Mouse (Mus musculus): Measurements from ENCODE around the gene Dlg2.

Gene Dlg2

DNA sequence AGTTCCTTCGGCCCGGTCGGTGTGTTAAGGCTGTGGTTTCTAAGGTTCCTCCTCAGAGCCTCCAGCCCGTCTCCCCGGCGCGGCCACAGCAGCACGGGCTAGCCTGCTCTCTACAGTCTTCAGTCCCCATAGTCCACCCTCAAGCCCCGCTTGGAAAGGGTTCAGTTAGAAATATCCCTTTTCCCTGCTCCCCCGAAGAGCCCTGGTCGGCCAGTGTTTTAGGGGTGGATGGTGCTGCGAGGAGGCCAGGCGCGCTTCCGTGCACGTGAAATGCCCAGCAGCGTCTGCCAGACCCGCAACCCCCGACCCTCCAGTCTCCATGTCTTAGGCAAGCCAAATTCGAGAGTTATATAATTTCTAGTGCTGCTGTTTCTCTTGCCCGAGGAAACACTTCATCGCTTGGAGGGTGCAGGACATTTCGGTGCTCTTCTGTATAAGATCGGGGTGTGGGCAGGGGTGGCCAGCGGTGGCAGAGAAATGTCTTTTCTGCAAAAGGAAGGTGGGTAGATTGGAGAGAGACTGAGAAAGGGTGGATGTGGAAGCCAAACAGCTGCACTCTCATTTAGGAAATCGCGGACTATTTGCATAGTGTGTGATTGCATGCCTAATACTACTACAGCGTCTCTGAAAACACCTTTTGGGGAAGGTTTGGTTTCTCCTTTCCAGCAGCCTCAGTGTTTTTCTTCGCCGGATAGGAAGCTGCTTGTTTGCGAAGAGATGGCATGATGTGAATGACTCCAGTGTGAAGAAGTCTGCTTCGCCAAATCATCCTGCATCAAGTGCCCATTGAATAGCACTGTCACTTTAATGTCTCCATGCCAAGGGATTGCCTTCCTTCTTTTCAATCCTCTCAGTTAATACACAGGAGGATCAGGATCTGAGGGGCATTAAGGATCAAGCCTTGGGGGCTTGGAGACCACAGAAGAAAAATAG lies at the start of gene Dlg2:
TSS of gene Dlg2 (plus strand) at position 360 of the 933 bp plus-strand sequence.
- DNase-seq: peak; percentile 25 to 53

DNA sequence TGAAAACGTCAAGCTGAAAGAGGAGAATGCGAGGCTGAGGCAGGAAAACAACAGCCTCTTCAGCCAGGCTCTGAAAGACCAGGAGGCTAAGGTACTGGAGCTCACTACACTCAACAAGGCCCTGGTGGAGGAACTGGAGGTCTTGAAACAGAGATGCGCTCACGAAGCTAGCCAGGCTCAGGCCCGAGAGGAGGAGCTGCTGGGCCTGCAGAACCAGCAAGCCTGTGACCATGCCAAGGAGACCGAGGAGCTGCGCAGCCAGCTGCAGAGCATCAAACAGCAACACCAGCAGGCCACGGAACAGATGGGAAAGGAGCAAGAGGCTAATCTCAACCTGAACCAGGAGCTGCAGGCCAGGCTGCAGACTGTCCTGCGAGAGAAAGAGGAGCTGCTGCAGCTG lies 49.5 kb upstream of the Dlg2 start:
- DNase-seq: peak in 1 of 2 experiments; percentile 19

DNA sequence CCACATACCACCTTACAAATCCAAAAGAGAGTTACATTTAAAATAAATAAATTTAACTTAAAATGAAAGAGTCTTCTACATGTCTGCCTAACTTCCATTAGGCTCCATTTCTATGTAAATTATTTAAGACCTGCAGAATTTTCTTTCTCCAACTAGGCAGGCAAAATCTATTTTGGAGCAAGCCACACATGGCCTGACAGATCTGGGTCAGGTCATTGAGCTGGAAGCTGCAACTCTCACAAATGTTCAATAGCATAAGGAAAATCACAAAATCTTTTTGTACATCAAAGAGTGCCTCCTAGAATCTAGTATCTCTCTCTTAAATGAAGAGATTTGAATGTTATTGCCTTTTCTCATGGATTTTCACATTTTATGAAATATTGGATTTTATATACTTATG lies 44.3 kb upstream of the Dlg2 start:
- DNase-seq: peak in 1 of 2 experiments; percentile 17

DNA sequence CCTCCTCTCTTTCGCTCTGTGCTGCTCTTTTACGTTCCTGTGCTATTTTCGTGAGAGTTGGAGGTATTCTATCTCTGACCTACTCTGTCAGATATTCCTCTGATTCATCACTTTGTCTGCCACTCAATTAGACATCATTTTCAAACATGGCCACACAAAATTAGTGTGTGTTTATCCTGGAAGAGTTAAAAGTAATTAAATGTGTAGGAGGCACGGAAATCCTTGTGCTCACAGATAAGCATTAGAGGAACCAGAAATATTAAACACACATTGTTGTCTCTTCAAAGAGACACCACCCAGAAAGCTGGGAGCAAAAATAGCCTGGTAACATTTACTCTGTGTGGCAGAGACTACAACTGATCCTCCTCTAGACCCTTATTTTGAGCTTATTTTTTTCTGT lies 36.4 kb upstream of the Dlg2 start:
- no peak for DNase-seq

DNA sequence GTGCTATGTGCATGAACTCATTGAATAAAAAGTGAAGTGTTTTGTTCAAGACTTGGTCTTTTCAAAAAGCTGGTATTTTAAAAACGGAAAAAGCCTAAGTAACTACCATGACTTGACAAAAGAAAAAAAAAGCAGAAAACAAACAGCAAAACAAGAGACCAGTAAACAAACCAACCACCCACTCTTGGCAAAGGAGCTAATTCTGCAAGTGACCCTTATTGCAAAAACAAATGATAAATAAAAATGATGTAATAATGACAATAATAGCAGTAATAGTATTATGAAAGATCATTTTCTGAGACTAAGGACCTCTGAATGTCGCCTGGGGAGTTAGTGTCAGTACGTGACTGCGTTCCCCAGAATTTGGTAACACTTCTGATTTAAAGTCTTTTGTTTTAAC lies 34.4 kb upstream of the Dlg2 start:
- DNase-seq: peak; percentile 10 to 50

DNA sequence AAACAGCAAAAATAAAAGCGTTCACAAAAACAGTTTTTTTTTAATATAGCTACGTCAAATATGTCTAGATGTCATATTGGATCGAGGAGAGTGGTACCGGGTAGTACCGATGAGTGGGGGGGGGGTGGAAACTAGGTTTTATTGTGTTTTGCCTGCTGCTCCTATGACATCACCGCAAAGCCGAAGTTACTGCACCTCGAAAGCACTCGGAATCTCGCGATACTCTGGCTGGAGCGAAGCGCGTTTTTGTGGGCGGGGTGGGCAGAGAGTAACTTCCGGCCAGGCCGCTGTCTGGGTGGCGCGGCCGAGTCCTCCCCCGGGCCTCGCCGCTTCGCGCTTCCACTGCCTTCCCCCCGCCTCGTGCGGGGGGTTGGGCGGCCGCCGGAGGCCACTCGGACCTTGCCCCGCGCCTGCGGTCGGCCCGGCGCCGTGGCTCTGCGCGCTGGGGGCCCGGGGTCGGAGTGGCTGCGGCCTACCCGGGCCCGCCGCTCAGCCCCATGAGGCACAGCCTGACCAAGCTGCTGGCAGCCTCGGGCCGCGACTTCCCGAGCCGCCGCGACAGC lies 33.9 kb upstream of the Dlg2 start, which contains the start of gene Crebzf:
TSS of gene Crebzf (plus strand) at position 212 of the 563 bp plus-strand sequence.
- peak; percentile 97 to 98 for DNase-seq

DNA sequence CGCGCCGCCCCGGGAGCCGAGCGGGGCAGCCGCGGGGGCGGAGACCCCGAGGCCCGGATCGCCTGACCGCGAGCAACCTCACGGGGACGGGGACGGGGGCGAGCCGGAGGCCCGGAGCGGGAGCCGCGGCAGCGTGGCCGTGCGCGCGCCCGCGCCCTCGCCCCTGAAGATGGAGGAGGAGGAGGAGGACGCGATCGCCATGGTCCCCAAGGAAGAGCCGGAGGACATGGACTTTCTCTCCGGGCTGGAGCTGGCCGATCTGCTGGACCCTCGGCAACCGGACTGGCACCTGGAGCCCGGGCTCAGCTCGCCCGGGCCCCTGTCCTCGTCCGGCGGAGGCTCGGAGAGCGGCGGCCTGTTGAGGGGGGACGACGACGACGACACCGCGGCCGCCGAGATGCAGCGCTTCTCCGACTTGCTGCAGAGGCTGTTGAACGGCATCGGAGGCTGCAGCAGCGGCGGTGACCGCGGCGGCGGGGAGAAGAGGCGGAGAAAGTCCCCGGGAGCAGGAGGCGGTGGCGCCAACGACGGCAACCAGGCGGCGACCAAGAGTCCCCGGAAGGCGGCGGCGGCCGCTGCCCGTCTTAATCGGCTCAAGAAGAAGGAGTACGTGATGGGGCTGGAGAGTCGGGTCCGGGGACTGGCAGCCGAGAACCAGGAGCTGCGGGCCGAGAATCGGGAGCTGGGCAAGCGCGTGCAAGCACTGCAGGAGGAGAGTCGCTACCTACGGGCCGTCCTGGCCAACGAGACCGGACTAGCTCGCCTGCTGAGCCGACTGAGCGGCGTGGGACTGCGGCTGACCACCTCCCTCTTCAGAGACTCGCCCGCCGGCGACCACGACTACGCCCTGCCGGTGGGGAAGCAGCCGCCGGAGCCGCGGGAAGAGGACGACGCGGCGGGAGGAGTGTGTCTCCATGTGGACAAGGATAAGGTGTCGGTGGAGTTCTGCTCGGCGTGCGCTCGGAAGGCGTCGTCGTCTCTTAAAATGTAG lies 33.1 kb upstream of the Dlg2 start:
- peak; percentile 87 to 88 for DNase-seq

DNA sequence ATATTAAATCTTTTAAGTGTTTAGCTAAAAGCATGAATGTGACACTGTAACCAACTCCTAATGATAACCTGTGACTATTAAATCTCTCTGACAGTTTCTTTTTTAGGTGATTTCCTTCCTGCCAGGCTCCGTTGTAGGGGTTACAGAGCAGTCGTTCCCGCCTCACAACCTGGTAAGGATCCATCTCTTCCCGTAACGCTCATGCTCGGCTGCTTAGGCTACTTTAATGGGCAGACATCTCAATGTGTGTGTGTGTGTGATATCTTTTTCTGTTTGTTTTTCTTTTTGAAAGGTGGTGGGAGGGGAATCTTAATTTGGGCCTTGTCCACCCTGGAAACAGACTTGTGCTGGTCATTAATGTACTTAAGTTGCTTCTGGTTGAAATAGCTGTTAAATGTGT lies 32.3 kb upstream of the Dlg2 start:
- DNase-seq: peak in 1 of 2 experiments; percentile 39

DNA sequence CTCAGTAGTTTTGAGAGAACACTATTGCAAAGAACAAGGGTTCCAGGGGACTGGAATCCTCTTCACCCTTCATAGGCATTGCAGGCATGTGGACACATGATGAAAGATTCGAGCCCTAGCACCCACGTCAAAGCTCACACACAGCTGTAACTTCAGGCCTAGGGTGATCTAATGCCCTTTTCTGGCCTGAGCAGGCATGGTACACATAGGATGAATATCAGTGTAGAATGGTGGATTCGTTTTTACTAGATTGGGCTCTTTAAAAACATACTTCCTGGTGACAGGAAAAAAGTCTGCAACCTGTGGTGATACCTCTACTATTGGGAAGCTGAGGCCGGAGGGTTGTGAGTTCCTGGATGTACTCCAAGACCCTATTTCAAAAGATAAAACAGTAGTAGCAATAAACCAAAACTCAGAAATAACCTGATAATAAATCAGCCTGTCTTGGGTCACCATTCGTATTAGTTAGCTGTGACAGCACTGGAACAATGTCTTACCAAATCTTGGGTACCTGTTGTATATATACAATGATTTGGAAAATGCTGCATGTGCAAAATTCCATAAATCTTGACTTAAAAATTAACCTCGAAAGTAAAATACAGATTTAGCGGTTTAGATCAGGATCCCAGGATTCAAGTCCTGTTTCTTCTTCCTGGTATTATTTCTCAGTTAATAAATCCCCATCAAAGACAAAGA lies 20.2 kb upstream of the Dlg2 start:
- DNase-seq: peak in 1 of 2 experiments; percentile 26

DNA sequence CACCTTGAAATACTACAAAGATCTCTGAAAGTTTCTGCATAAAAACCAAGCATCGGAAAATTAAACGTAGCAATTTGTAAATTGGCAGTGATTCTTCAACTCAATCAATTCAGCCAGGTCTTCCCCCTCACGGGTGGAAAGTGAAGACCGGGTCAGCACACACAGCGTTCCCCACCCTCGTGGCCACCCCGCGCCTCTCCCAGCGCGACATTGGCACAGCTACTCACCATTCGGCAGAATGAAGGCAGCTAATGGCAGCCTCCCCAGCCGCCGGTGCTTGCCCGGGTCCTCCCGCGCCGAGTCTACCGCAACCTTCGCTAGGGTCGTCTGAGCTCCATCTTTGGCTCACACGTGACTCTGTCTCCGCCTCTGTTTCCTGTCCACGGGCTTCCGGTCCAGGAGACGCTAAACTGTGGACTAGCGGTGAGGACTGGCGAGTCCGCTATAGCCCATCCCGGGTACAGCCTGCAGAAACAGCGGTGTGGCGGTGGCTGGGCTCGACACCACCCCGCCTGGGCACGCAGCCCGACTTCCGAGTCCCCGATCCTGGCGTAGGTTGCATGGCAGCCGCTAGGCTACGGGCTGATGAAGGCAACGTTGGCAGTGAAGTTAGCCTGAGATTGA lies 19.5 kb upstream of the Dlg2 start, which contains the start of gene Tmem126a:
TSS of gene Tmem126a (minus strand) at position 385 of the 624 bp plus-strand sequence.
- DNase-seq: peak; percentile 96 to 97

DNA sequence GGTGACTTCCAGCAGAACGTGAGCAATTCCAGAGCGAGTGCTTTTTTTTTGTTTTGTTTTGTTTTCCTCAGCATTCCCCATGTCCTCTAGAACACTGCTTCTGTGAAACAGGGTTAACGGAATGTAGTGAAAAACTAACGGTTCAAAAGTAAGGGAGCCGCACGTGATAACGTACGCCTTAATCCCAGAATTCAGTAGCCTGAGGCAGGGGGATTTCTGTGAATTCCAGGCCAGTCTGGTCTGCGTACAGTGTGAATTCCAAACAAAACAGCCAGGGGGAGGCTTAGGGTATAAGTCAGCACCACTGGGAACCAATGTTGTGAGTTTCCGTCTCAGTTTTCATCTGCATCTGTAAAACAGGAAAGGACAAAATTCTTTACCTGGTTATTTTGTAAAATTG lies 19.0 kb upstream of the Dlg2 start:
- peak; percentile 39 to 54 for DNase-seq

DNA sequence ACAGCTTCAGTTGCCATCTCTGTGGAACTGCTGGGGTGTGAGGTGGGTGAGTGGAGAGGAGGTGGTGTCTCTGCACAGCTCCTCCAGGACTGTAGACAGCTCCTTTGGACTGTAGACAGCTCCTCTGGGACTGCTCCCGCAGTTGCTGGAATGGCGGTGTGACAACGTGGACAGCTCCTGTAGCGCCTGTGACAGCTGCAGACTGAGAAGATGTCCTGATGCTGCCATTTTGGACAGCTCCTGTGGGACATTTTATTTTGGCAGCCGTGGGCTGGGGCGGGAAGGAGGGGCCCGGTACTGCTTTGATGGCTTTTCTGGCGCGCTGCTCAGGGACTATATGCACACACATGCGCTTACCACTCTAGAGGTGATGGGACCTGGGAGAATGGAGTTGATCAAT lies 16.1 kb upstream of the Dlg2 start:
- no peak for DNase-seq

DNA sequence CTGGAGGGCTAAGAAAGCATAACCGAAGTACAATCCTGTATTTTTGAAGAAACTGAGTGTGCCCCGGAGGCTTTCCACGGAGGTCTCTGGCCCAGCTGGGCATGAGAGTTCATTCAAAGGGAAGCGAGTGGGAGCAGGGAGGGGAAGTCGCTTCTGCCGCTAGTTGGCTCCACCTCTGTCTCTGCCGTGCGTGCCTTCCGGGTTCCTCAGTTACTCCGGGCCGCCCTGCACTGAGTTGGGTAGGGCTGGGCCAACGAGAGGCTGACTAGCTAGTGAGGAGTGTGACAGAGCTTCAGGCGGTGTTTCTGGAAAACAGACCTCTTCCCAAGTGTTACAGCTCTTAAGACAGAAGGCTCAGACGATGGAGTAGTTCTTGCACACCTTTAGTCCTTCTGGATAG lies 15.5 kb upstream of the Dlg2 start:
- DNase-seq: peak; percentile 34 to 38

DNA sequence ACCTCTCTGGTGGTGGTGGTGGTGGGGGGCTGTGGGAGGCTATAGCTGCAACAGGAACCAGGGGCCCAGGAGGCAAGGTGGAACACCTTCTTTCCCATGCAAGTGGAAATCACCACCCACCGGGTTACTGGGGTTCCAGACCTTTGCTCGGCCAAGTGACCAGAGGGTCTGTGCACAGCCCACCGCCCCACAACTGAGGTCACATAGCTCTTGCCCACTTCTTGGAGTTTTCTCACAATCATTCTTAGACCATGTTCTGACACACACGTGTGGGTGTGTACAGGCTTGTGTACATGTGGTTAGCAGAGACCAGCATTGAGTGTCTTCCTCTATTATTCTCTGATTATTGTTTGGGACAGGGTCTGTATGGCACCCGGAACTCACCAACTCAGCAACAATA lies 15.0 kb upstream of the Dlg2 start:
- DNase-seq: no peak

DNA sequence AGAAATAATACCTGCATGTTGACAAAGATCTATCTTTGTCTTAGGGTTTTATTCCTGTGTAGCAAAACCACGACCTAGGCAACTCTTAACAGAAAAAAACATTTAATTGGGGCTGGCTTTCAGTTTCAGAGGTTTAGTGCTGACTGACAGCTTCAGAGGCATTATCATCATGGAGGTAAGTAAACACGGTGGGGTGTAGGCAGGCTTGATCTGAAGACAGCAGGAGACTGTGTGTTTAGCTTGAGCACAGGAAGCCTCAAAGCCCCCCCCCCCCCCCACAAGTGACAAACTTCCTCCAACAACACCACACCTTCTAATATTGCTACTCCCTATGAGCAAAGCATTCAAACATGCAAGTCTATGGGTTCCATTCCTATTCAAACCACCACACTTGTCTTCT lies 3.0 kb upstream of the Dlg2 start:
- DNase-seq: no peak

DNA sequence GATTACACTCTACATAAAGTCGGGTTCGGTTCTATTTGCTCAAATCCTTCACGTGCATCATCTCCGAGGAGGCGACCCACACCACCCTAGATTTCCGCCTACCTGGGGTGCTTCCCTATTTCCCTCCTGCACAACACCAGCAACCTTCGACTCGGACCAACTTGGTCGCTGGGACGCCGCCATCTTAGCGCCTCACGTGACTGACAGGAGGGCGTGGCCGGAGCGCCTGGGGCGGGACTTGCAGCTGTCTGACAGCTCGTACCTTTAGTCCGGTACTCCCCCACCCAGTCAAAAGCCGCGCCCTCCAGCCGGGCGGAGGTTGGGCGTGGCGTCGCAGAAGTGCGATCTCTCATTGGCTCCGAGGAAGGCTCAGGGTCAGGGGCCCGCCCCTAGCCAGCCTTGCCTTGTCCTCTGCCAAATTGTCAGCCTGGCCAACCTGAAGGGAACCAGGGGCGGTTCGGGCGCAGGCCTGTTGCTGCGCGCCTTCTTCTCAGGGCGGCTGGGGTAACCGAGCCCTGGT lies 619 bp upstream of the Dlg2 start, which contains the start of gene Tmem126b:
TSS of gene Tmem126b (minus strand) at position 209 of the 520 bp plus-strand sequence.
- peak; percentile 99 for DNase-seq

DNA sequence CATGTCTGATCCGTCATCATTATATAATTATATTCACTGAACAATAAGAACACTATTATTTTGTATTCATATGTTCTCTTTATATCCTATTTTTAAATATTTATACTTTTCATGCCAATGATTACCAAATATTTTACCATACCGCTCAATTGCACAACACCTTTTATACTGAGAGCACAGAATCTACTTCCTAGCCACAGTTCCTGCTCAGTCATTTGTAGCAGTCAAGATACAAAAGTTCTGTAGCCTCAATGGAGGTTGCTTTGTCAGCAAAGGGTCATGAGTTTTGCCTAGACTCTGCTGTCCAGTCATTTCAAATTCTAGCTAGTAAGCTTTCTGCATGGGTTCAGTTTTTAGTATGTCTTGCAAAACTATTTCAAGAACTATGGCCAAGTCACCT lies 6.1 kb downstream of the Dlg2 start:
- no peak for DNase-seq

DNA sequence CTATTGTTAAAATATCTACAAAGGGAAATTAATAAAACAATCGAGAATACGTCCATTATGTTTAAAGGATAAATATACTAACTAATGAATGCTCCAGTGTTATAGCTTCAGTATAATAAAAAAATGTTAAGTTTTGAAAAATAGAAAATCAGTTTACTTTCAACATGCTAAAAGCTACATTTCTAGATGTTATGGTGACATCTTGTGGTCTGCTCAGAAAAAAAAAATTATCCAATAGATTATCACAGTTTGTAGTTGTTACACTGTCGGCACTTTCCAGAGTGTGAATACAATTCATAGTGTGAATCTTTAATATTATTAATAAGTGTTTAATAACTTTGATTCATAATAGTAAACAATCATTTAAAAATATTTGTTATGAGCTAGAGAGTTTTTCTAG lies 31.7 kb downstream of the Dlg2 start:
- peak in 1 of 2 experiments; percentile 6 for DNase-seq

DNA sequence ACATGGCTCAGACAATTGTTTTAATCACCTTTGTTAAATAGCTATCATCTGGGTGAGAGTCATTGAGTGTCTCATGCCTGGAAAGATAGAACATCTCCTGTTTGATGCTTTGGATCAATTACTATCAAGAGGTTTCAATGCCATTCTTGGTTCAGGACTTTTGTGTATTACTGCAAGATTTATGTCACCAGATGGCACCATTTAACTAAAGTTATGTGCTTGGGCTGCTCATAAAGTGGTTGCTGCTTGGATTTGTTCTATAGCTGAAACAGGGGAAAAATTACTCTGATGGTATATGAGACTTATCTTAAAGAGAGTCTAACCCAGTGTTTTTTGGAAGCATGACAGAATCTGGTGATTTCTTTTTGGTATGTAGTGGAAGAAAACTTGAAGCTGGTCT lies 35.8 kb downstream of the Dlg2 start:
- DNase-seq: peak; percentile 11 to 53

DNA sequence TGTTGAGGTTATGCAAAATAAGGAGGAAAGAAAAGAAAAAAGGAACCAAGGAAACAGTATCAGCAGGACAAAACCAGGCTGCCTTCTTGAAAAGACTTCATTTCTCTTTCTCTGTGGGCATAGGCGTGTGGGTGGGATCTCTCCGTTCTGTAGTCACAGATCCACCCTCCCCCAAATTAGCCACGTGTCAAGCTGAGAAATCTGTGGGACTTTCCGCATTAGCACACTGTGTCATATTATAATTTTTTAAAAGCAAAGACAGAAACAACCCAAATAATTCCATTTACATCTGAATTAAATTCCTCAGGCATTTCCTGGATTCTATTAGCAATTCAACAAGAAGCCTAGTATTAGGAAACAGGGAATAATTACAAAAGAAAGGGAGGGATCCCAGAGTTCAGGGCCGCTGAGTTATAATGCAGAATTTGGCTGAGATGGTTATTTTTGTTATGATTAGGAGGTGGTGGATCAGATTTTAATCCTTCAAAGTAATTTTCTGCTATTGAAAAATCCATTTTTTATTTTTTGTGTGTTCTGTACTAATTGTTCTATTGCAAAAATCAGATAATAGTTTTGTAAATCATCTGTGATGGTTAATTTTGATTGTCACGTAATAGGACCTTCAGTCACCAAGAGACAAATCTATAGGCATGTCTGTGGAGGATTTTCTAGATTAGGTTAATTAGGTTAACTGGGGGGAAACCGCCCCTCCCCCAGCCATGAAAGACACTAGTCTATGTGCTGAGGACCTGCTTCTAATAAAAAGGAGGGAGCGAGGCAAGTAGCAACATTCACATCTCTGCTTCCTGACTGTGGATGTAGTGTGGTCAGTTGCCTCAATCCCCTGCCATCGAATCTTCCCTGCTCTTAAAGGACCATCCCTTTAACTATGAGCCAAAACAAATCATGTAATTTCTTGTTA lies 63.3 kb downstream of the Dlg2 start:
- no peak for DNase-seq

Data from cerebellum, postnatal 10 days (tissue).